Mouse (Mus musculus) gastrocnemius, postnatal 4 days (tissue): Measurements from ENCODE around the gene Mast4. TPM values are rescaled to one million over a fixed set of nuclear protein-coding genes. Genes with fewer than 3 reads are reported as not detected.

Source experiments
- DNase-seq, 2 experiments: peaks; one replicate each; pipeline ENCODE4 v3.0.0; 2021 to 2022; ENCODE audit warnings: low spot score in 2 of 2, mixed read lengths in 2 of 2
- total RNA-seq, 2 experiments: library from RNA; stranded (reverse); gene quantifications; 2 replicates each; pipeline ENCODE4 v1.2.3; 2021

Mast4 gene
- total RNA-seq, 2 experiments from 2014 or later = 45.1 to 46.7 TPM

DNA sequence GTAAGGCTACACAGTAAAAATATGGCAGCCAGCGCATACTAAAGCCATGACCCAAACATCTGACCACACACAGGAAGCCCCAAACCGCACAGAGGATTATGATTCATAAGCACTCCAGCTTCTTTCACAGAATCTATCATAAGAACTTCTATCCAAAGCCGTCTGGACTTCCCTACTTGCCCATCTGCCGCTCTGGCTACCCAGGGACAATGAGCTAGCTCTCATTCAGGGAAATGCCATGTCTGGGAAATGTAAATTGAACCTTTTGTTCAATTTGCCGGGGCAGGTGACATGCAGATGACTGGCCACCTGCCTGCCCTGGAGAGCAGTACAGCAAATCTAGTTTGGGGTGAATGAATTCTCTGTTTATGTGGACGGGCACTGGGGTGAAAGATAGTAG lies 438.4 kb downstream of the Mast4 start:
- DNase-seq = no peak

DNA sequence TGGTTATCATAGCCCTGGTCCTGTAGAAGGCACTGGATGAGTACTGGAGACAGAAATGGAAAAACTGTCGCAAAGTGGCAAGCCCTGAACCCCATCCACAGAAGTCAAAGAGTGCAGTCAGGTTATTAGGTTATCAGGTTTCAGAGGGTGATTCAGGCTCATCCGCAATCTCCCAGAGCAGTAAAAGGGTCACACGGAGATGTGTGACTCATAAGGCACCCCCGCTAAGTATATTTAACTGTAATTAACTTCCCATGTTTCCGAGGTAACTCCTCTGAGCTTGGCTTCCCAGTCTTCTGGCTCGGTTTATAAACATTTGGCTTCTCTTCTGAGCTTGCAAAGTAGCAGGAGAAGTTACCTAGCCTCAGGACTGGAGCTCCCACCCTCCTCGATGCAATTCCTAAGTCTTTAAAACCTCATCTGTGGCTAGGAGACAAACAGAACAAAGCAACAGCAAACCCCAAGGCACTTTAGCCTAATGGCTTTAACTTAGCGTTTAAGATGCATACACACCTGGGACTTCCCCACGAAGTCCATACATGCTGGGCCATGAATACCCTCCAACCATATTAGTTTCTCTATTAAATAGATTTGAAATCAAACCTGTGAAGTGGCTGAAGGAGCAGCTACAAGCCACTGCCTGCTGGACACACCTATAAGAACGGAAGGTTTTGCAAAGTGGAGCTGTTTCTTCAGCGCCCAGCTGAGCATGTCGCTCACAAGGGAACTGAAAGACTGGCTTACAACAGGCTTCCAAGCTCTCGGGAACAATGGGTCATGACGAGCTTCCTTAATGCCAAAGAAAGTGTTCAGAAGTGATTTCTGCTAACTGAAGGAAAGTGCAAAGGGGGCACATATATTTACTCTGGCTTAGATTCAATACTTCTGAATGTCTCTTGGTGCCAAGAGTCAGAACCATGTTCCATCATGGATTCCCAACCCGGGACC lies 439.7 kb downstream of the Mast4 start:
- DNase-seq = no peak

DNA sequence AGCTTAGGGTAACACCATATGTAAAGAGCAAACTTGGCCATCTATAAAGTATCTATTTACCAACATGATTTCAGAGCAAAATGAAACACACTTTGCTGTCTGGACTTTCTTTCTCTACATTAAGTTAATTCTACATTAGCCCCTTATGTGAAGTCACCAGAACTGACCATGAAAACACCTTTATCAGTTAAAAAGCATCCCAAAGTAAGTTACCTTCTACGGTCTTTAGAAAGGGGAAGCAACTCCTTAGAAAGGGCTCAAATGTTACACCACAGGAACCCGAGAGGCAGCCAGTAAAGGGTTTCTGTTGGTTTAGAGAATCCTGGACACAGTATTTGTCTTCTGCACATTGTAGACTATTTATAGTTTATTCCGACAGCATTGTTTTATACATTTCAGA lies 441.5 kb downstream of the Mast4 start:
- no peak for DNase-seq

DNA sequence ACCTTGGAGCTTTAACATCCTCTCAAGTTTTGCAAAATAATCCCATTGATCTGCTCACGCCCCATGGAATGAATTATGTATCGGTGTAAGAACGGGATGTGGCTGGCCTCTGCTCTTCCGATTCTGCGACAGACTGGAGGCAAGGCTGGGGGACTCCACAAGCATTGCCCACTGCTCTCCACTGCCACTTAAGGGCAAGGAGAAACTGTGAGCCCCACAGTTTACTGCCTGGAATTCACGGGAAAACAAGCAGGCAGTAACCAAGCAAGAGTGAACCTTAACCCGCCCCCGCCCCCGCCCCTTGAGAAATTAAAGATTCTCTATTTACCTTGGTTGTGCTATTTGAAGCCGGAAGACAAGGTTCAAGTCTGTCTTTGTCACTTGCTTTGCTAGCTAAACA lies 444.3 kb downstream of the Mast4 start:
- no peak for DNase-seq

DNA sequence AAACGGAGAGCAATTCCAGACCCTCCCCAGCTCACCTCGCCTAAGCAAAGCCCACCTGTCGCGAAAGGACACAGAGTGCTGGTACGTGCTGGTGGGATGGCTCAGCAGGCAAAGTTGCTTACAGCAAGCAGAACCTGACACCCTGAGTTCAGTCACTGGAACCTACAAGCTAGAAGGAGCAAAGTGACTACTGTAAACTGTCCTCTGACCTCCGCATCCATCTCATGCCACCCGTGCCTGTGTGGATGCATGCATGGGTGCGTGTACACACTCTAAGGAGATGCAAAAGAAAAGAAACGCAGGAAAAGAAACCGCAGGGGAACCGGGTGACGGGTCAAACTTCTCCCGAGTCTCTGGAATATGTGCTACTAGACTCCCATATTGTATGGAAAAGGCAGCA lies 444.8 kb downstream of the Mast4 start:
- DNase-seq = no peak

DNA sequence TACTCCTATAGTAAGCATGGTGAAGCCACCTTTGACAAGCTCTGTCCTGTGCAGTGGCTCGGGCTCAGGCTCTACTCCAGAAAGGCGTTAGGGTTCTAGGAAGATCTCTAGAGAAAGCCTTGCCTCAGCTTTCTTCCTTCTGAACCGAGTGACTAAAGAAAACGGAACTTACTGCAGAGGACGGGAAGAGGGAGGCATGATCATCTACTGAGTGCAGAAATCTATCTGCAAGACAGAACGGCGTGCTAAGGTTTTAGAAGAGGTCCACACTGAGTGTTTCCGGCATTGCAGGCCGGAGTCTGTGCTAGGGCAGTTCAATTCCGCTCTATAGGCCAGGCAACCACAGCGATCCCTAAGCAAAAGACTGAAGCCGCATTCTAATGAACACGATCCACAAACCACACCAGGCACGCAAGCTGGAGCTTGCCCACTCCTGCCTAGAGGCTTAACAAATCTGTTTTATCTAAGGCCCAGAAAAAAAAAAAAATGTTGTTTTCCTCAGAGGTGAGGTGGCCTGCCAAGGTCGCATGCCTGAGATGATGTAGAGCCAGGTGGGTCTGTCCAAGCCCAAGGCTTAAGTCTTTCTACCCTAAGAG lies 445.3 kb downstream of the Mast4 start:
- no peak for DNase-seq

DNA sequence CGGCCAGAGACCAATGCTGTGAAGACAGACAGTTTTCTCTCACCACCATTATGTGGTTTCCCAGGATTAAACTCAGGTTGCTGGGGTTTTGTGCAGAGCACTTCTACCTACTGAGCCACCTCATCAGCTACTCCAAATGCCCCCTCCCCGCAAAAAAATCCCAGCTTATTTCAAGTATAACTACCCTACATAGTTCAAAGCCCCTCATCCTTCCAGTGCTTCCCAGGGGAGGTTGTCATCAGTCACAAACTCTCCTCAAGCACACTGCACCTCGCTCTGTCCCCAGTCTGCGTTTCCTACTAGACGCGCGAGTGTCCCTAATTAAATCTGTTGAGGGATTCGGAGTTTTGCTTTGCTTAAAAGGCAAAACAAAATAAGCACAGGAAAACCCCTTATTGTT lies 446.1 kb downstream of the Mast4 start:
- no peak for DNase-seq

DNA sequence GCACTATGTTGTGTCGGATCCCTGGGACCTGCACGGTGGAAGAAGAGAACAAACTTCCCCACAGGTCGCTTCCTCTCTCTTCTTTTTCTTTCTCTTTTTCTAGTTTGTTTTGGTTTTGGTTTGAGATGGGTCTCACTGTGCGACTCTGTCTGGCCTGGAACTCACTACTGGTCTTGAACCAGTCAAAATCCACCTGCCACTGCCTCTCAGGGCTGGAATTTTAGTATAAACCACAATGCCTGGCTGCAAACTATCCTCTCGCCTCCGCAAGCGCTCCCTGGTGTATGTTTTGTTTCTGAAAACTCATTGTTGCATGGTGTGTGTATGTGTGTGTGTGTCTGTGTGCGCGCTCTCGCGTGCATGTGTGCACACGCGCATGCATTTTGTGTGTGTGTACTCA lies 446.8 kb downstream of the Mast4 start:
- DNase-seq = no peak

DNA sequence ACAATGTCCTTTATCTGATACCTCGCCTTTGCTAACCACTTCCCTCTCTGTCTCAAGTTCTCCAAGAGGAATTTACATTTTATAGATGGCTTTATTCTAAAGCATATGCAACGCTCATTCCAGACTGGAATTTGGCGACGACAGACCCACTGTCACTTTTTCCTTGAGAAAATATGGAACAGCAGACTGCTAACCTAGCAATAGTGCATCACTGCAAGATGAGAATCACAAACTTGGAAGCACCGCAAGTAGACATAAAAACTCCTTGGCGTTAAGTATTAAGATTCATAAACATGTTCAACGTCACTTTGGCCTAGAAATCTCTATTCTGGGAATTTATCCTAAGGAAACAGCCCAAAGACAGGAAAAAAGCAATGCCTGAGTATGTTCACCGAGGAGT lies 447.5 kb downstream of the Mast4 start:
- no peak for DNase-seq

DNA sequence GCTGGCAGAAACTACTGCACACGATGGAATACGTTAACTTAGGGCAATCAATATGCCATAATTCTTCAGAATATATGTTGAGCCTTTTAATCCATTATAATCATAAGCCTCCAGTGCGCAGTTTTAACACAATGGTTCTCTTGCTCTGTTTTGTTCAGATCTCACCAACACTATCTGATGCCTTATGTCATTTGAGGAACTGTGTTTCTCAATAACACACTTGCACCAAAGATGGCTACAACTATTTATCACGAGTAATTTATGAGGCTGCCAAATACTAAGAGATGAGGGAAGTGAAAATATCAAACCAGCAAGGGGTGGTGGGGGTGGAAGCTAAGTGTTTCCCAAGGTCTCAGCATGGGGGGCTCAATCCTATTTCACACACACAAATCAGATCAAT lies 448.1 kb downstream of the Mast4 start:
- no peak for DNase-seq

DNA sequence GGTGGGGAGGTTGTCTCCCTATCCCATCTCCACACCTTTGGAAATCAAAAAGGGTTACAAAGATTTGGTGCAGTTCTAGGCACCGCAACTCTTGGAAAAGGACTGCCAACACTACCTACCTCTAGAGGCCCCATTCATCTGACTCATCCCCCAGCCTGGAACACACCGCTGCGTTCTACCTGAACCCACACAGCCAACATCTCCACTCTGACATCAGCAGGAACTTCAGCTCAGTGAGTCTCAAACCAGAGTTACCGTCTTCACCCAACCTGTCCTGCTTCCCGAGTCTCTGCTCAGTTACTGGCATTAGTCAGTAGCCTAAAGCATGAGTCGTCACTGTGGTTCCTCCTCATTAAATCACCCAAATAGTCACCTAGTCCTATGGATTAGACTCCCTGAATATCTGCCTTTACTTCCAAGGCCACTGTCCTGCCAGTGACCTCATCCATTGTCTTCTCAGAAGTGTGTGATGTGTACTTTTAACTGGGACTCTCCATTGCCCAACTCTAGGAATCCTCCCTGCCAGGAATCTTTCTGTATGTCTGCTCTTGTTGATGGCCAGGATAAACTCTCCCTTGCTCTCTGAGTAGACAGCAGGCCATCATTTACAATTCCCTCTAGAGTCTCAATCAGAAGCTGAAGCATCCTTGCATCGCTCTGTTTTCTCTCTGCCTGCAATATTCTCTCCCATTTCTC lies 453.8 kb downstream of the Mast4 start:
- DNase-seq = no peak

DNA sequence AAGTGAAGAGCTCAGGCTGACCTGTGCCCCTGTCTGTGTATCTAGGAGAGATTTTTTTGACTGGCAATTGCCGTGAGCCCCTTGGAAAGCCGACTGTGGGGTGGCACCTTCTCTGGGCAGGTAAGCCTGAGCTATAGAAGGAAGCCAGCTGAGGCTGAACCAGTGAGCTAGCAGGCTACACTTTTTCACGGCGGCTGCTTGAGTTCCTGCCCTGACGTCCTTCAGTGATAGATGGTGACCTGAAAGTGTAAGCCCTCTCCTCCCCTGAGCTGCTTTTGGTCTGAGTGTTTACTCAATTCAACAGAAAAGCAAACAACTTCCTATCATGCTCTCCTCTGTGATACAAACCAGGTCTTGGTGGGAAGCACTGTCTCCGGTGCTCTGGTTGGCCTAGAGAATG lies 455.7 kb downstream of the Mast4 start:
- DNase-seq = no peak

DNA sequence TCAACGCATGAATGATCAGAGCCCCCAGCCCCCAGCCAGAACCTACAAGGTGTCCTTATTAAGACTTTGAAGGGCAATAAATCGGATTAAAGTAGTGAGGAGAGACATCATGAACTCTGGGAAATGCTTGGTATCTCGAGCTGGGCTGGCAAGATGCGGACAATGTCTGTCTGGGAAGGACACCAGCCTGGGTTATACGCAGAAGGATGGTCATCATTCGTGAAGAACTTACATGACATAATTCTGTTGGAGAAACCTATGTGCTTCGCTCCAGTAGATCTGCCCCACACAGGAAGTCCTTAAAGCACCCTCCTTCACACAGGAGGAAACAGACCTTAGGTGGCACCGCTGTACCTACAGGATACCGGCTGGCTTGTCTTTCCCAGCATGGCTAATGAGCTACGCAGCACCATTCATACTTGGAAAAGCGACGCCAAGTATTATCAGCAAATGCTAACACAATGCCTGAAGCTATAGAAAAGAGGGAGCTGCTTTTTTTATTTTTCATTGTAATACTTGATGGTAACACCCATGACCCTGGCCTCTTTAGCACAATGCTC lies 456.5 kb downstream of the Mast4 start:
- no peak for DNase-seq

DNA sequence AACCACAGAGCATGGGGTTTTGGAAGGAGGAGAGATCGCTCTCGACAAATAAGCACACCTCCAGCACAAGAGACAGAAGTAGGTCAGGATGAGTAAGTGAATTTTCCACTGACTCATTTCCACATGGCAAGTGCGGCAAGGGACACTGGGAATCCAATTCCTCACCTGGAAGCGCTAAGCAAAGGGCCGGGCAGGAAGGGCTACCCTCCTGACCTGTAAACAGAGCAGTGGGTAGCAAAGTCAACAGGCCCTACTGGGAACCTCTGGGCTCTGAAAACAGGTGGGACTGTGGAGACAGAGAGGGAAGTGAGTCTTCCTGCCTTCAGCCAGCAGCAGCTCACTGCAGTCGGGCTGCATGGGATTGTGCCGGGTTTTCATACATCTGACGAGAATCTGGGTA lies 457.1 kb downstream of the Mast4 start:
- DNase-seq = no peak

DNA sequence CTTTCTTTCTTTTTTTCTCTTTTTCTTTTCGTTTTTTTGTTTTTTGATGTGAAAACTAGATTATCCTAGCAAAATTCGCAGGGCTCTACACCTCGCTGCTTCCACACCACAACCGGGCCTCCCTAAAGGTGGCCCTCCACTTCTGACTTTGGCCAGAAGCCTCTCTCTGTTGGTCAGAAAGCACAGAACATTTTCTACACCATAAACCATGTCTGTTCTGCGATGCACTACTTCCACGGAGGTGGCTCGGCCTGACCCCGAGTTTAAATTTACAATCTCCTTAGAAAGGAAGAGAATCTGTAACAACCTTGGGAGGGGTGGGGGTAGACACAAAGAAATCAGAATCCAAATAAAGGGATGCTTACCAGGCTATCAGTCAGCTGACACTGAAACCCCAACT lies 458.8 kb downstream of the Mast4 start:
- no peak for DNase-seq

DNA sequence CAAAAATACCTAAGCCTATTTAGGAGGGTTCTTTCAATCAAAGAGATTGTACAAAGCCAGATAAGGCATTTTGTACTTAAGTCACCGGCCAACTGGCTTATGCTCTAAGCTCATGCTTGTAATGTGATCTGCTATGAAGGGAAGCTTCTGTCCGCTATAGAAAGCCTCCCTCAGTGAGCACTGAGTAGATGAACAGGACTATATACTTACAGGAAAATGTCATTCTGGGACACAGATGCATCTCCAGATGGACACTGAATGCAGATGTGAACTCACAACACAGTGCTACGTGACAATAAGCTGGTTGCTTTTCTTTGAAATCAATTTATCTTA lies 459.2 kb downstream of the Mast4 start:
- DNase-seq = no peak

DNA sequence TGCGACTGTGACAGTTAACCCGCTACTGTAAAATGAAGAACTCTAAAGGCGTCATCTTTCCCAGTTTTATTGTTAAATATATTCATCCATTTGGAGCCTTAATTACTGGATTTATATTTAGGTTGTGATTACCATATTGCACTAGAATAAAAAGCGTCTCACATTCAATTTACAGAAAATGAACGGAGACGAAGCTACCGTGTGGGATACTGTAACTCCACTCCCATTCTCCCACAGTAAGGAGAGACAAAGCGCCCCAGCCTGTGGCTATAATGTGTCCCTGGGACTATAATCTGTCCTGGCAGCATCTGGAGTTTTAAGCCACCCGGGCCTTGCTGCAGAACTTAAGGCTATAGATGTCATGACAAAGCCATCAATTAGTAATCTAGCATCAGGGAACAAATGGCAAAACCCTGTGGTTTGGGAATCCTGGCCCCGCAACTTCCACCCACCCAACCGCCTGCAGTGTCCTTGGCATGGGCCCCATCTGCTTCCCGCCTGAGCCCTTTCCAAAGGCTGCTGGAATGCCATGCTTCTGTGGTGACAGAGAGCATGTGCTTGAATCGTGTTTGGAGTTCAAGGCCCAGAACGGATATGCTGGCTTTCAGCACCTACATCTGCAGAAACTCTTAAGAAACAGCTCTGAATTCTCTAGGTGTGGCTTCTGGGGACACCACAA lies 459.7 kb downstream of the Mast4 start:
- DNase-seq = peak in 1 of 2 experiments; percentile 38

DNA sequence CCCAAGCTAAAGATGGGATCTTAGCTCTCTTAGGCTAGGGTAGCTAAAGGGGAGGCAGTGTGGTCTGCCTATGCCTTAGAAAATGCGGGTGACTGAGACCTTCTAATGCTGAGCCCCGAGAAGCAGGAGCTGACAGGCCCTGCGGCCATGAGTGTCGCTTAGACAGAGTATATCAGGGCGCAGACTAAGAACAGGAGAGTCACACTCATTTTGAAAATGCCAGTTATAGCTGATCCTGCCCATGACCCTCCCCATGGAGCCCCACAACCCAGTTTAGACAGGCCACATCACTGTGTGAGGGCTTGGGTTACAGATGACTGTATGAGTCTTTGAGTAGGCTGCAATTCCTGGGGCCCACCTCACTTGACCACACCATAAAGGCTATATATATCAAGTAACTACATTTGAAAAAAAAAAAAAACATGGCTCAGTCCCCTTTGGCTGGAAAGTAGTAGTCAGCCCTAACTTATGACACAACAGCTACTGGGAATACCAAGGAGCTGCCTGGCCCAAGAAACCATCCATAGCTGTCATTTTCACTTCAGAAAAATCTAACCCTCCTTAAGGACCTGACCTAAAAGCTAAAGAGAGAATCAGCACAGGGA lies 460.8 kb downstream of the Mast4 start:
- DNase-seq = no peak

DNA sequence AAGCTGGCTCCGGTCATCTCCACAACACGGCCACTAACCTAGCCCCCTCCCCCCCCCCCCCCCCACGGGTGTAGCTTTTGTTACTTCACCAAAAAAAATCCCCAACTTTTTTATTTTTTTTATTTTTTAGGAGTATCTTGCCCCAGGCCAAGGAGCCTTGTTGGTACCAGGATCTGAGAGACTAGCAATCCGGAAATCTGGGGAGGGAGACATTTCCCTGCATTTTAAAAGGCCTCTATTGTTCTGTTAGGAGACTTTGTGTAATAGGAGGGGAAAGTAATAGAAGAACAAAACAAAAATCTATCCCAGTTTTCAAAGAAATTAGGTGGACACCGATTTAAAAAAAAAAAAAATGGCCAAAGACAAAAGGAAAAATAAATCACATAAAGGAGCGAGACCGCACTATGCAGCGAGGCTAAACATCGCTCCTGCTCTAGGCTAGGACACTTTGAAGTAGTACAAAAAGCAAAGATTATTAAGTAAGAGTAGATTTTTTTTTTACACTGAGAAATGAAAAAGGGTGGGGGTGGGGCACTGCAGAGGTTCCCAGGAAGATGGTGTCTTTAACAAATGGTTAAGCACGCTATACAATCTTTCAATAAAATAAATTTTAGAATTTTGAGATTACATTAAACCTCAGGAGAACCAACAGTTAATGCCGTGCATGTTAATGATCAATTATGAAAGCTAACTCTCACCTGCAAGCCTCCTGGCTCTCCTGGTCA lies 462.8 kb downstream of the Mast4 start:
- no peak for DNase-seq

DNA sequence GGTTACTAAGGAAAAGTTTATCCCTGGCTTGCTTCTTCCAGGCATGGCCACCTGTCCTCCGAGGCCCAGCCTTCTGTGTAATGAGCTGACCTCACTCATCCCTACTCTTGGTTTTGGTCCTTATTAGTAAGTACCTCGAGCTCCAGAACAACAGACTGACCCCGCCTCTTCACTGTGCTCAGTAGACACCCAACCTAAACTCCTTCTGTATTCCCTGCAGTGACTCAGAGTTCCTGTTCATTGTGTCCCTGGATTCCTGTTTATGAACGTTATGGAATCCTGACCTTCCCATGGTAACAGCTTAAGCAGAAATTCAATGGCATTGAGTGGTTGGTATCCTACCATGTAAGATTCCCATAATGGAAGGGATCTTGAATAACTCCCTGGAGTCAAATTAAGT lies 464.8 kb downstream of the Mast4 start:
- no peak for DNase-seq
